Comparison of ENCODE assay signal across 24 mouse cellular contexts in the genomic region with DNA sequence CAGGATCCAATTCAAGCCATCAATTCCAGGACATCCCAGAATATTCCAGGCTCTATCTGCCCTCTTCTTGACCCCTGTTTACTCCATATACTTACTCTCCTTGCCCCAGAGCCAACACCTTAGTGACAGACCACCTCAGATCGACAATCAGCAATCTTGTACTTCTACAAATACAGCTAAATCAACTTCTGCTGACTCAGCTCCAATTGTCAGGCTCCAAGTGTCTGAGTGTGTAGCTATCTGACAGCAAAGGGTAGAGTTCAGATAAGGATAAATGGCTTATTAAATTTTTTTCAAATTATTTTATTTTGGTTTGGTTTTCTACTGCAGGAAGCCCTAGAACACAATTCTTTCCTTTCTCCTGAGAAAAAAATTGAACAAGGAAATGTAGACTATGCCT. TPM values are rescaled to one million over a fixed set of nuclear protein-coding genes. Genes with fewer than 3 reads are reported as not detected.
DNase-seq lines count a peak whose midpoint lies in the region; TF ChIP-seq lines count a peak whose summit lies in the region.
"Had no signal": no experiment of that assay in that cellular context is flagged by ENCODE, and none has a peak within 500 bp of the region (broad histone marks: within the 10 kb centered on the region; RNA-seq: fewer than 3 reads in every experiment).

No protein-coding gene starts in this region.

- H3K4me1 ChIP-seq in CH12.LX (ENCODE audit: control insufficient read depth in 1 of 2, insufficient read depth in 2 of 2) (peaks cover 0 to 12% of the 10 kb centered on the region in 2 experiments; a peak in 2 of 4 replicates), ES-E14 (ENCODE audit: control insufficient read depth in 2 of 2, insufficient read depth in 2 of 2, low read length in 2 of 2, poor library complexity in 1 of 2) (no peaks in the 10 kb centered on the region), MEL (ENCODE audit: control insufficient read depth in 1 of 2, insufficient read depth in 2 of 2, low read length in 2 of 2) (no peaks in the 10 kb centered on the region)

- dilution Hi-C loops in CH12.LX (cut with MboI; ENCODE audit: extremely low pct_ligation_motif_present, extremely low pct_unique_long_range_greater_than_20kb, low sequenced_read_pairs), result no loop called here

- TF ChIP-seq EP300 in CH12.LX (IDR thresholded peaks at IDR 0.05; ENCODE audit: low read length) (no peak), MEL (IDR thresholded peaks at IDR 0.05; ENCODE audit: low read depth in 1 of 2, low read length in 2 of 2) (no peak)

- no peaks in the 10 kb centered on the region for H3K27me3 ChIP-seq in CH12.LX (replicated peaks)
- H3K27me3 ChIP-seq in MEL (ENCODE audit: control insufficient read depth in 1 of 2, insufficient read depth in 2 of 2, low read length in 2 of 2), result no peaks in the 10 kb centered on the region; a peak in 1 of 4 replicates

- DNase-seq in CH12.LX (ENCODE audit: extremely low read depth) (no peak), ES-E14 (ENCODE audit: low read depth, low spot score) (no peak), MEL (ENCODE audit: low read depth, low spot score) (no peak)
- DNase-seq in heart, postnatal 14 days, result no peak
- no peak for DNase-seq in testis, postnatal 14 days (ENCODE audit: low spot score)
- DNase-seq in urinary bladder, postnatal 36 days (ENCODE audit: low spot score in 2 of 2), result no peak
- DNase-seq: adrenal gland, adult 2 months; adrenal gland, adult 8-10 months; adrenal gland, postnatal 10 days; adrenal gland, postnatal 14 days; adrenal gland, postnatal 25 days; adrenal gland, postnatal 36 days; B cell, adult 2 months; cerebellum, adult 11 months; cerebellum, adult 11-12 months; cerebellum, adult 18-20 months; cerebellum, adult 2 months; cerebellum, adult 8-10 months; cerebellum, adult 9-10 months had no signal

- in situ Hi-C loops in CH12.LX (cut with MboI; ENCODE audit: low pct_ligation_motif_present, low pct_unique_long_range_greater_than_20kb, low sequenced_read_pairs), result no loop called here
- in situ Hi-C loops in ES-E14 (cut with MboI; ENCODE audit: low sequenced_read_pairs in 2 of 2, unreplicated experiment in 2 of 2), result no loop called here

- no peaks in the 10 kb centered on the region for H3K36me3 ChIP-seq in CH12.LX (replicated peaks in 1 of 2; ENCODE audit: control insufficient read depth in 1 of 2, insufficient read depth in 1 of 2, low read length in 1 of 2)
- H3K36me3 ChIP-seq in ES-E14 (ENCODE audit: control insufficient read depth, insufficient read depth, low read length, poor library complexity, severe bottlenecking), result no peaks in the 10 kb centered on the region
- no peaks in the 10 kb centered on the region for H3K36me3 ChIP-seq in MEL (ENCODE audit: control insufficient read depth in 1 of 2, insufficient read depth in 2 of 2, low read length in 2 of 2)
- H3K36me3 ChIP-seq: G1E had no signal

- H3K9me3 ChIP-seq in CH12.LX (replicated peaks; ENCODE audit: low read length) (no peaks in the 10 kb centered on the region), ES-E14 (ENCODE audit: control insufficient read depth, insufficient read depth, low read depth, low read length) (no peaks in the 10 kb centered on the region), MEL (replicated peaks; ENCODE audit: insufficient read depth, low read length) (no peaks in the 10 kb centered on the region)
- H3K9me3 ChIP-seq: G1E had no signal

- no peak overlapping the region for H3K4me3 ChIP-seq in CH12.LX (replicated peaks in 1 of 3; ENCODE audit: low read depth in 2 of 3, low read length in 2 of 3, poor library complexity in 1 of 3)
- no peak overlapping the region for H3K4me3 ChIP-seq in ES-E14 (ENCODE audit: insufficient read depth in 1 of 2, low read depth in 1 of 2, low read length in 2 of 2, poor library complexity in 1 of 2, severe bottlenecking in 1 of 2)
- H3K4me3 ChIP-seq in MEL (ENCODE audit: control insufficient read depth in 1 of 2, insufficient read depth in 1 of 2, low read depth in 2 of 2, low read length in 2 of 2), result no peak overlapping the region

- TF ChIP-seq RAD21 in CH12.LX (IDR thresholded peaks at IDR 0.05; ENCODE audit: low read depth, low read length), result no peak
- TF ChIP-seq RAD21 in MEL (IDR thresholded peaks at IDR 0.05; ENCODE audit: low read depth, low read length), result no peak

- H3K27ac ChIP-seq in CH12.LX (ENCODE audit: insufficient read depth, low read depth), result no peak overlapping the region
- no peak overlapping the region for H3K27ac ChIP-seq in ES-E14 (ENCODE audit: insufficient read depth, low read depth, low read length, poor library complexity, severe bottlenecking)
- no peak overlapping the region for H3K27ac ChIP-seq in MEL (ENCODE audit: control insufficient read depth, low read depth, low read length)

- TF ChIP-seq POLR2A in CH12.LX (IDR thresholded peaks at IDR 0.05; ENCODE audit: low read depth, low read length) (no peak), MEL (IDR thresholded peaks at IDR 0.05; ENCODE audit: control insufficient read depth in 1 of 2, insufficient read depth in 1 of 2, low read depth in 1 of 2, low read length in 2 of 2, poor library complexity in 1 of 2) (no peak)

- no peak overlapping the region for H3K9ac ChIP-seq in CH12.LX (ENCODE audit: insufficient read depth, low read depth)
- H3K9ac ChIP-seq in ES-E14 (ENCODE audit: insufficient read depth, low read depth, low read length, poor library complexity, severe bottlenecking), result no peak overlapping the region
- H3K9ac ChIP-seq in MEL (ENCODE audit: control insufficient read depth, low read depth, low read length, poor library complexity, severe bottlenecking), result no peak overlapping the region

- TF ChIP-seq CTCF in CH12.LX (conservative IDR thresholded peaks at IDR 0.05 in 1 of 2, IDR thresholded peaks at IDR 0.05 in 1 of 2; ENCODE audit: low read depth in 2 of 2, low read length in 2 of 2) (no peak), MEL (IDR thresholded peaks at IDR 0.05 in 2 of 3, conservative IDR thresholded peaks at IDR 0.05 in 1 of 3; ENCODE audit: control insufficient read depth in 1 of 3, insufficient read depth in 1 of 3, low read depth in 2 of 3, low read length in 3 of 3, poor library complexity in 1 of 3, severe bottlenecking in 1 of 3) (no peak)

- intact Hi-C loops in heart, postnatal 14 days (cut with DNase I), result no loop called here

- no peaks in the 10 kb centered on the region for H3K79me2 ChIP-seq in CH12.LX (replicated peaks; ENCODE audit: control insufficient read depth, extremely low read depth, insufficient read depth, poor library complexity, severe bottlenecking)
- no peaks in the 10 kb centered on the region for H3K79me2 ChIP-seq in MEL (ENCODE audit: control insufficient read depth, insufficient read depth, low read length, poor library complexity)

- H3K4me2 ChIP-seq in CH12.LX (ENCODE audit: insufficient read depth, low read depth, poor library complexity, severe bottlenecking), result no peak overlapping the region

TF ChIP-seq in CH12.LX, 34 proteins besides CTCF, POLR2A, EP300 and RAD21:
- TF ChIP-seq GABPA (IDR thresholded peaks at IDR 0.05; ENCODE audit: insufficient replicate concordance, low read depth, low read length), result no peak
- TF ChIP-seq SIN3A (IDR thresholded peaks at IDR 0.05; ENCODE audit: low read length), result no peak
- peak; percentile 90 for TF ChIP-seq MAFK (IDR thresholded peaks at IDR 0.05; ENCODE audit: insufficient replicate concordance, low read length)

TF ChIP-seq in ES-E14, 5 proteins besides CTCF, POLR2A, EP300 and RAD21:
- peak; percentile 53; the same call in 1 of the 2 replicates for TF ChIP-seq MAFK (IDR thresholded peaks at IDR 0.05; ENCODE audit: insufficient read depth, low read depth, low read length)
- no peak for TF ChIP-seq ZNF384 (IDR thresholded peaks at IDR 0.05; ENCODE audit: low read depth, low read length)

TF ChIP-seq in MEL, 35 proteins besides CTCF, POLR2A, EP300 and RAD21:
- TF ChIP-seq MAFK (IDR thresholded peaks at IDR 0.05; ENCODE audit: borderline replicate concordance, low read depth, low read length) (peak; percentile 78), UBTF (IDR thresholded peaks at IDR 0.05; ENCODE audit: borderline replicate concordance, insufficient read depth, low read depth, low read length) (no peak), MAZ (IDR thresholded peaks at IDR 0.05; ENCODE audit: low read depth, low read length) (no peak)

RNA-seq across cellular contexts. Expression of a gene that starts 29.6 kb away (rescaled TPM):
- total RNA-seq in CH12.LX (2012; rRNA removed) (not detected in 2 replicates), CH12.LX (2014; rRNA removed) (not detected in 2 replicates), ES-E14 (2012; rRNA removed) (0.04 TPM in 1 of 2 replicates, not detected in the other), MEL (2012; rRNA removed) (0.03 and 0.08 TPM in 2 replicates)
- polyA plus RNA-seq in CH12.LX (2012; ENCODE audit: insufficient read length, low read depth) (not detected in 2 replicates), MEL (2012; ENCODE audit: insufficient read depth in 1 of 2, insufficient read length in 2 of 2, low read depth in 1 of 2, low replicate concordance in 2 of 2, missing spikeins in 1 of 2) (under 1 TPM in 1 of 2 experiments, not detected in 1; 0.04 TPM)
- total RNA-seq in heart, postnatal 14 days (2021), result under 1 TPM in 1 of 2 experiments, not detected in 1; 0.27 TPM
- polyA plus RNA-seq: C2C12 had no signal

RNA-seq across cellular contexts. Expression of a gene that starts 38.3 kb away (rescaled TPM):
- 0.08 TPM in 1 of 2 replicates, not detected in the other for total RNA-seq in CH12.LX (2012; rRNA removed)
- 0.05 and 0.07 TPM in 2 replicates for total RNA-seq in CH12.LX (2014; rRNA removed)
- polyA plus RNA-seq in CH12.LX (2012; ENCODE audit: insufficient read length, low read depth), result 0.20 and 0.27 TPM in 2 replicates
- 0.21 and 0.49 TPM in 2 replicates for total RNA-seq in ES-E14 (2012; rRNA removed)
- not detected in 2 replicates for total RNA-seq in MEL (2012; rRNA removed)
- not detected for polyA plus RNA-seq in MEL (2012; ENCODE audit: insufficient read depth in 1 of 2, insufficient read length in 2 of 2, low read depth in 1 of 2, low replicate concordance in 2 of 2, missing spikeins in 1 of 2)
- not detected for total RNA-seq in heart, postnatal 14 days (2021)
- total RNA-seq: adrenal gland, adult 18-20 months; adrenal gland, adult 8-10 months; adrenal gland, postnatal 25 days had no signal
- polyA plus RNA-seq: activated CD4-positive, CD25-positive, alpha-beta regulatory T cell, adult 4 months; adrenal gland, adult 2 months; C2C12; Patski had no signal
